Mouse (Mus musculus): ENCODE measurements around the gene Bace1.

DNA sequence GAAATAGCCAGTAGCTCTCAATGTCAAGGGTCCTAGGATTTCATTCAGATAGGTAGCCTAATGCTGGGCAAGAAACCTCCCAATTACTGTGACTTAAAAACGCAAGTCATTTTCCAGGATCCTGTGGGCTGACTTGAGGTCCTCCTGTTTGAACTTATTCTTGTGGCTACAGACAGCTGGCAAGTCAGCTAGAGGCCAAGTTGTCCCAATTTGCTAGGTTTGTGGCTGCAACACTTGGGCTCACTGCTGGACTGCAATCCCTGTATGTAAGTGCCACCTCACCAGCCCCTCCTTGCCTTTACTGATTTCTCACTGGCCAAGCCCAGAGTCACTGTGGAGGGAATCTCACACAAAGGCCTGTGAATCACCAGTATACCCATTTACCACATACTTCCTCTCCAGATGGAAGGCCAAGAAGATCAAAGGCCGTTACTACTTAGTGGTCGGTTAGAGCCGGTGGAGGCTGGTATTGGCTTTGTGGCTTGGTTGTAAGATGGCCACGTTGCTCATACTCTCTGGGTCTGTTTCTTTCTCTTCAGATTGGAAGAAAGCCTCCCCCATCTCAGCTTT, 8.6 kb downstream of the Bace1 start:
- TF ChIP-seq CTCF (IDR thresholded peaks at IDR 0.05; ENCODE audit: borderline replicate concordance, insufficient read depth, low read length) (no peak), POLR2A (IDR thresholded peaks at IDR 0.05; ENCODE audit: low read depth, low read length) (no peak)
